Mouse (Mus musculus) forebrain, embryonic 11.5 days (tissue): ENCODE data around the gene Nudt1. TPM values are rescaled to one million over a fixed set of nuclear protein-coding genes. Genes with fewer than 3 reads are reported as not detected.

Experiments
- ATAC-seq: fragments of 200-750 bp; cut with Nextera tagmentation; replicated peaks from 2 replicates; pipeline ENCODE4 v1.8.0; 2017; ENCODE audit warnings: moderate TSS enrichment; ENCODE audit not compliant: low FRiP score
- DNase-seq: peaks from one replicate; pipeline ENCODE4 v3.0.0-alpha.2; 2017; ENCODE audit warnings: low spot score
- H3K27ac ChIP-seq: fragments of 300-500 bp; sonication (generic); 2 replicates; pipeline ENCODE4 v1.5.1; 2014; ENCODE audit warnings: low read depth, low read length
- H3K27me3 ChIP-seq: fragments of 300-500 bp; sonication (generic); 2 replicates; pipeline ENCODE4 v1.6.1; 2014; ENCODE audit warnings: mild to moderate bottlenecking, low read length, mixed read lengths; ENCODE audit not compliant: control insufficient read depth, insufficient read depth
- H3K36me3 ChIP-seq: fragments of 300-500 bp; sonication (generic); 2 replicates; pipeline ENCODE4 v1.6.1; 2014; ENCODE audit warnings: mild to moderate bottlenecking, low read length, moderate library complexity, mixed read lengths; ENCODE audit not compliant: control insufficient read depth, insufficient read depth
- H3K4me1 ChIP-seq: fragments of 300-500 bp; sonication (generic); replicated peaks from 2 replicates; pipeline ENCODE4 v1.6.1; 2014; ENCODE audit warnings: low read length, mixed read lengths; ENCODE audit not compliant: control insufficient read depth, insufficient read depth
- H3K4me2 ChIP-seq: fragments of 300-500 bp; sonication (generic); 2 replicates; pipeline ENCODE4 v1.6.1; 2014; ENCODE audit warnings: low read depth, mild to moderate bottlenecking, low read length, moderate library complexity, mixed read lengths; ENCODE audit not compliant: severe bottlenecking
- H3K4me3 ChIP-seq: fragments of 300-500 bp; sonication (generic); 2 replicates; pipeline ENCODE4 v1.5.1; 2014; ENCODE audit warnings: low read depth, low read length
- H3K9ac ChIP-seq: fragments of 300-500 bp; sonication (generic); 2 replicates; pipeline ENCODE4 v1.6.1; 2014; ENCODE audit warnings: low read length
- H3K9me3 ChIP-seq: fragments of 300-500 bp; sonication (generic); 2 replicates; pipeline ENCODE4 v1.6.1; 2016; ENCODE audit warnings: low read length, mixed read lengths; ENCODE audit not compliant: control insufficient read depth
- WGBS: fragments of 180-500 bp; shearing (Covaris S2); extraction: QIAGEN DNeasy Blood & Tissue Kit; methylation state at CpG from one replicate; pipeline ENCODE4 v1.1.7; 2014; 5-methylcytosine and 5-hydroxymethylcytosine counted together
- polyA plus RNA-seq: library from polyadenylated mRNA; unstranded; fragments of >200 nt; fragmentation: Nextera tagmentation; extraction: Ambion mirVana; gene quantifications from 2 replicates; pipeline ENCODE4 v1.2.1, GENCODE M21; 2014

The Nudt1 gene
- polyA plus RNA-seq, 1 experiment from 2014 or later: 42.2 TPM

GRCm38 (mm10) chr5:140292152-140292551, 29.3 kb upstream of the Nudt1 start:
- H3K4me2 ChIP-seq: no peak overlapping the region
- ATAC-seq (no peak), DNase-seq (peak; percentile 63)
- no peak overlapping the region for H3K27ac ChIP-seq
- H3K4me3 ChIP-seq: no peak overlapping the region
- H3K36me3 ChIP-seq: no peaks in the 10 kb centered on the region
- no peak overlapping the region for H3K9ac ChIP-seq
- 76% methylated on average over 1 of the region's 1 CpGs for WGBS
- no peaks in the 10 kb centered on the region for H3K27me3 ChIP-seq
- H3K9me3 ChIP-seq: no peaks in the 10 kb centered on the region
- H3K4me1 ChIP-seq: no peaks in the 10 kb centered on the region

GRCm38 (mm10) chr5:140298291-140298690, 23.2 kb upstream of the Nudt1 start:
- no peaks in the 10 kb centered on the region for H3K27me3 ChIP-seq
- 83% methylated on average over 4 of the region's 4 CpGs for WGBS
- no peak overlapping the region for H3K4me2 ChIP-seq
- no peak overlapping the region for H3K9ac ChIP-seq
- no peaks in the 10 kb centered on the region for H3K9me3 ChIP-seq
- no peak overlapping the region for H3K27ac ChIP-seq
- DNase-seq (no peak), ATAC-seq (no peak)
- no peak overlapping the region for H3K4me3 ChIP-seq
- peaks cover 15% of the 10 kb centered on the region; the same call in 1 of the 2 replicates for H3K36me3 ChIP-seq
- H3K4me1 ChIP-seq: no peaks in the 10 kb centered on the region

DNA sequence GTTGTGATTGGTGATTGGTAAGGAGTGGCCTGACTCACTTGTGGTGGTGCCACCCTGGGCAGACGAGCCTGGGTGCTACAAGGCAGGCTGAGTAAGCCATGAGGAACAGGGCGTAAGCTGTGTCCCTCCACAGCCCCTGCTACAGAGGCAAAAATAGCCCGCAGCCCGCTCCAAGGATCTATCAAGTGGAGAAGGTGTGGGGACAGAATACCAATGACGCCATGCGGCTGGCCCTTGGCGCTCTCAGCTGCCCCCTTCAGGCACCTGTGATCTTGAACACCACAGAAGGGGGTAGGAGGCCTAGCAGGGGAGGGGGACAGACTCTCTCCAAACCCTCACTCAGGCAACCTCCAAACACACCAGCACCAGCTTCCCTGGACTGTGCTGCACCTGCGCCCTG, 15.4 kb upstream of the Nudt1 start:
- WGBS: 88% methylated on average over 8 of the region's 8 CpGs
- H3K27me3 ChIP-seq: no peaks in the 10 kb centered on the region
- no peak overlapping the region for H3K9ac ChIP-seq
- no peak overlapping the region for H3K4me2 ChIP-seq
- no peak for DNase-seq
- H3K4me1 ChIP-seq: no peaks in the 10 kb centered on the region
- no peak overlapping the region for H3K27ac ChIP-seq
- H3K36me3 ChIP-seq: peaks cover 14% of the 10 kb centered on the region; the same call in 1 of the 2 replicates
- no peak for ATAC-seq
- no peak overlapping the region for H3K4me3 ChIP-seq
- no peaks in the 10 kb centered on the region for H3K9me3 ChIP-seq

- no peak for ATAC-seq
- WGBS: 92% methylated on average over 14 of the region's 14 CpGs
Observed at GRCm38 (mm10) chr5:140307602-140308001, 13.9 kb upstream of the Nudt1 start.

DNA sequence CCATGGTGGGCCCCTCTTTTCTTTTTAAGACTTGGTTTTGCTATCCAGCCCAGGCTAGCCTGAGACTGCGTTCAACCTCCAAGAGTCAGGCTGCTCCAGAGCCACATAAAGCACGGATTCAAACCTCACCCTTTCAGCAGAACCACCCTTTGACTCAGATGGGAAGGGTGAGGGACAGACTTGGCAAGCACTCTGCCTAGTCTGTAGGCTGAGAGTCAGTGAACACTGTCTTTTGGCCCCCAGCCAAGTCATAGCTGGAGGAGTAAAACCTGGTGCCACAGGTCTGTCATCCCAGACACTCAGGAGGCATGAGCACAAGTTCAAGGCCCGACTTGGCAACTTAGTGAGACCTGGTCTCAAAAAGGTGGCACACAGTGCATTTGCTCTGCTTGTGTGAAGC, 4.7 kb upstream of the Nudt1 start:
- DNase-seq (no peak), ATAC-seq (no peak)
- no peak overlapping the region for H3K27ac ChIP-seq
- H3K4me1 ChIP-seq: peaks cover 3% of the 10 kb centered on the region; the same call in 1 of the 2 replicates
- H3K4me3 ChIP-seq: no peak overlapping the region
- H3K9ac ChIP-seq: no peak overlapping the region
- no peak overlapping the region for H3K4me2 ChIP-seq
- H3K9me3 ChIP-seq: no peaks in the 10 kb centered on the region
- no peaks in the 10 kb centered on the region for H3K27me3 ChIP-seq
- WGBS: 93% methylated on average over 3 of the region's 3 CpGs
- H3K36me3 ChIP-seq: no peaks in the 10 kb centered on the region; the same call in 1 of the 2 replicates

More at GRCm38 (mm10) chr5:140307602-140308001, 13.9 kb upstream of the Nudt1 start:
- Histone ChIP-seq H3K4me3 (no peak overlapping the region), H3K4me2 (no peak overlapping the region), H3K9ac (no peak overlapping the region), H3K27ac (no peak overlapping the region), H3K9me3 (no peaks in the 10 kb centered on the region), H3K27me3 (no peaks in the 10 kb centered on the region), H3K4me1 (no peaks in the 10 kb centered on the region), H3K36me3 (peaks cover 7% of the 10 kb centered on the region; the same call in 1 of the 2 replicates)
- DNase-seq: no peak

- peak overlapping the region; percentile 90 for H3K4me3 ChIP-seq
- 1% methylated on average over 17 of the region's 17 CpGs for WGBS
- H3K27ac ChIP-seq: peak overlapping the region; percentile 55; the same call in 1 of the 2 replicates
- no peaks in the 10 kb centered on the region; the same call in 1 of the 2 replicates for H3K36me3 ChIP-seq
- H3K4me1 ChIP-seq: peaks cover 3% of the 10 kb centered on the region; the same call in 1 of the 2 replicates
- ATAC-seq (no peak; the same call in 1 of the 2 replicates), DNase-seq (no peak)
- H3K9me3 ChIP-seq: no peaks in the 10 kb centered on the region
- H3K27me3 ChIP-seq: no peaks in the 10 kb centered on the region
- H3K9ac ChIP-seq: peak overlapping the region; percentile 98
- H3K4me2 ChIP-seq: peak overlapping the region; percentile 74
Observed at GRCm38 (mm10) chr5:140321756-140322575, 510 bp downstream of the Nudt1 start.

DNA sequence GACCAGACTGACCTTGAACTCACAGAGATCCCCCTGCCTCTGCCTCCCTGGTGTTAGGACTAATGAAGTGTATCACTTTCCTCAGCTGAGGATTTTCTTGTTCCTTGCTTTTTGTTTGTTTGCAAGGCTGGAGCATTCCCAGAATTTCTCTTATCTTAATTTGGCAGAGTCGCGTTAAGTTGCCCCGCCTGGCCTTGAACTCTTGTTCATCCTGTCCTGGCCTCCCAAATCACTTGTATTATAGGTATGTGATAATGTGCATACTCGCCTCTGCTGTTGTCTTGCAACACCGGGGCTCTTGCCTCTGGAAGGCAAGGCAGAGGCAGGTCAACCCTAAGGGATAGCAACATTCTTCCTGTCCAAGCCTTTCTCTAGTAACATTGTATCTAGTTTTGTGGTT, 2.6 kb downstream of the Nudt1 start:
- no peaks in the 10 kb centered on the region for H3K9me3 ChIP-seq
- no peaks in the 10 kb centered on the region; the same call in 1 of the 2 replicates for H3K36me3 ChIP-seq
- DNase-seq: no peak
- no peak for ATAC-seq
- H3K4me3 ChIP-seq: no peak overlapping the region
- H3K9ac ChIP-seq: no peak overlapping the region
- H3K27me3 ChIP-seq: no peaks in the 10 kb centered on the region
- WGBS: 93% methylated on average over 5 of the region's 5 CpGs
- H3K27ac ChIP-seq: no peak overlapping the region
- H3K4me1 ChIP-seq: peaks cover 3% of the 10 kb centered on the region; the same call in 1 of the 2 replicates
- H3K4me2 ChIP-seq: no peak overlapping the region

GRCm38 (mm10) chr5:140331615-140332512, 10.4 kb downstream of the Nudt1 start, which contains the start of gene Mrm2:
Gene Mrm2 (minus strand): TSS chr5:140331898.
- DNase-seq (peak; percentile 92), ATAC-seq (peak; percentile 85)
- peak within 1 kb of the TSS; percentile 85 for H3K27ac ChIP-seq
- H3K27me3 ChIP-seq: no peaks in the 10 kb centered on the region
- H3K36me3 ChIP-seq: no peaks in the 10 kb centered on the region; the same call in 1 of the 2 replicates
- peak within 1 kb of the TSS; percentile 87 for H3K9ac ChIP-seq
- peaks cover 9% of the 10 kb centered on the region; the same call in 1 of the 2 replicates for H3K4me1 ChIP-seq
- H3K4me2 ChIP-seq: peak within 1 kb of the TSS; percentile 78
- 1% methylated on average over 39 of the region's 39 CpGs for WGBS
- peak within 1 kb of the TSS; percentile 75 for H3K4me3 ChIP-seq
- H3K9me3 ChIP-seq: no peaks in the 10 kb centered on the region
